Mouse (Mus musculus): ENCODE results near the gene Fam129a. TPM values are rescaled to one million over a fixed set of nuclear protein-coding genes. Genes with fewer than 3 reads are reported as not detected.

Fam129a gene
- polyA plus RNA-seq, 1 experiment from 2014 or later: 1.4 TPM

DNA sequence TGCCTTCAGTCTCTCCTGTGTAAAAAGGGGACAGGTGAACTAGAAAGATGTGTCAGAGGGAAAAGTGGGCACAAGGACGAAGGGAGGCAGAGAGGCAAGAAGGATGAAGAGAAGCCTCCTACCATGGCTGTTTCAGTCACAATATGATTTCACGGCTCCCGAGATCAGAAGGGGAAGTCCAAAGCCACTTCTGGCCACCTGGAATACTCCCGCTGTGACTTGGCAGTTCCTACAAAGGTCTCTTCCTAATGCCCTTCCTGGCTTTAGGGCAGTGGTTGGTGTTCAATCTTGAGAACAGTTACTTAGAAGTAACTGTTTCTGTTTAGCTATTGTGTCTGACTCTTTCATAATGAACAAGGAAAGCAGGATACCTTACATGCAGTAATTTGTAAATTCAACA lies 14.7 kb downstream of the Fam129a start:
- H3K9ac ChIP-seq (replicated peaks; ENCODE audit: low read length): no peak overlapping the region
- H3K4me1 ChIP-seq (ENCODE audit: control insufficient read depth, insufficient read depth, low read length): no peaks in the 10 kb centered on the region
- no peaks in the 10 kb centered on the region for H3K27me3 ChIP-seq (ENCODE audit: control insufficient read depth, insufficient read depth, low read length)
- ATAC-seq (replicated peaks; ENCODE audit: insufficient number of reproducible peaks, low FRiP score, low TSS enrichment, low read depth): no peak
- no peak overlapping the region for H3K27ac ChIP-seq (replicated peaks; ENCODE audit: low read depth, low read length)
- no peak overlapping the region for H3K4me2 ChIP-seq (ENCODE audit: low read depth, low read length)
- no peaks in the 10 kb centered on the region for H3K9me3 ChIP-seq (replicated peaks; ENCODE audit: control insufficient read depth, low read length)
- WGBS: 79% methylated on average over 4 of the region's 4 CpGs
- no peaks in the 10 kb centered on the region for H3K36me3 ChIP-seq (replicated peaks; ENCODE audit: control insufficient read depth, insufficient read depth, low read depth, low read length)
- no peak for DNase-seq (ENCODE audit: low spot score)
- no peak overlapping the region for H3K4me3 ChIP-seq (ENCODE audit: low read depth, low read length)

DNA sequence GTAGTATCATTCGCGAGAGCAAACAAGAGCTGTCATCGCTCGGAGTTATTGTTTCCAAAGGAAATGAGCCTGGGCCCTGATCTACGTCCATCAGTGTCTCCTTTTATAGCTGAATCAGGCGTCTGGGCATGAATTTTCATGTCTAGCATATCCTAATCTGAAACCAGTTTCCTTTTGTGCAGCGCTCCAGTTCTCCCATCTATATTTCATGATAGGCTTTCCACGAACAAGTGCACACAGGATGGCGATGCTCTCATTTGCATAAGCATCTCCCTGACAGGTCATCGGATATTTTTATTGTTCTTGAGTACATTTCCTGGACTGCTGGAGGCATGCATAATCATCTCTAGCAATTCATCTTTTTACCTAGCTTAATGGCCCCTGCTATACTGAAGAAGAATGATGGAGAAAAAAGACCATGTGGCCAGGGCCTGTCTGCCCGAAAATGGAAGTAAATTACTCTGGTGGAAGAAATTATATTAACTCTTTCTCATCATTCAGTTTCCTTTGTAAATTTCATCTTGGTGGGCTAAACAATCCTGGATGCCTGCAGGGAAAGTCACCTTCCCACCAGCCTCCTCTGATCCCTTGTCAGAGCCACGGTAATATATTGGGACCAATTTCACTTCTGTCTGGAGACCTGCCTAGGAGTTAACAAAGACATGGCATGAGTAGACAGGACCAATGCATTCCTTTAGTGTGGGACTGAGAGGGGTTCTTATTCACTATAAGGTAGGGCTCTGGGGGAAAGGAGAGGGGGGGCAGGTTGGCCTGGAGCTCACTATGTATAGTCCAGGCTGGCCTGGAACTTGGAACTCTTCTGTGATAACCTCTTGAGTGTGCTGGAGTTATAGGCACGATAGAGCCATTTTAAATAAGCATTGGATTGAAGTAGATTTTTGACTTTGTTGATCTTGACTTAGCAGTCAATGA lies 21.4 kb downstream of the Fam129a start:
- H3K4me2 ChIP-seq (ENCODE audit: low read depth, low read length): no peak overlapping the region
- 84% methylated on average over 13 of the region's 13 CpGs for WGBS
- H3K9ac ChIP-seq (replicated peaks; ENCODE audit: low read length): no peak overlapping the region
- no peak overlapping the region for H3K27ac ChIP-seq (replicated peaks; ENCODE audit: low read depth, low read length)
- H3K36me3 ChIP-seq (replicated peaks; ENCODE audit: control insufficient read depth, insufficient read depth, low read depth, low read length): no peaks in the 10 kb centered on the region
- DNase-seq (ENCODE audit: low spot score) (no peak), ATAC-seq (replicated peaks; ENCODE audit: insufficient number of reproducible peaks, low FRiP score, low TSS enrichment, low read depth) (no peak)
- no peaks in the 10 kb centered on the region for H3K4me1 ChIP-seq (ENCODE audit: control insufficient read depth, insufficient read depth, low read length)
- H3K4me3 ChIP-seq (ENCODE audit: low read depth, low read length): no peak overlapping the region
- no peaks in the 10 kb centered on the region for H3K27me3 ChIP-seq (ENCODE audit: control insufficient read depth, insufficient read depth, low read length)
- H3K9me3 ChIP-seq (replicated peaks; ENCODE audit: control insufficient read depth, low read length): no peaks in the 10 kb centered on the region

DNA sequence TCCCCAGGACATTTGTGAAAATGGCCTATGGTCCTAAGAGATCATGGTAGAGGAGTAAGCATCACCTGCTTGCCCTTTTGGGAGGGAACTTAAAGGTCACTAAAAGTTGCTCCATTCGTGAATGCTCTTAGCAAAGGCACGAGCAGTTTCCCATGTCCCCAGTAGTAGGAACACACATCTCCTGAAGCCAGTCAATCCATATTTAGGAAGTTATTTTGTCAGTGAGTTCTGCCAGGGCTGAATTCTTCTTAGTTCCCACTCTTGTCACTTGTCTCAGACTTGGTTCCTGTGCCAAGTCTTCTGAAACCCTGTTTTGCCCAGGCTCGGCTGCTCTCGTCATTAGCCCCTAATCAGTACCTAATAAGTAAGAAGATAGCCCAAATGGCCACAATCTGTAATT lies 23.9 kb downstream of the Fam129a start:
- H3K36me3 ChIP-seq (replicated peaks; ENCODE audit: control insufficient read depth, insufficient read depth, low read depth, low read length): no peaks in the 10 kb centered on the region
- 80% methylated on average over 4 of the region's 4 CpGs for WGBS
- no peaks in the 10 kb centered on the region for H3K4me1 ChIP-seq (ENCODE audit: control insufficient read depth, insufficient read depth, low read length)
- no peak overlapping the region for H3K4me2 ChIP-seq (ENCODE audit: low read depth, low read length)
- H3K9me3 ChIP-seq (replicated peaks; ENCODE audit: control insufficient read depth, low read length): no peaks in the 10 kb centered on the region
- H3K27me3 ChIP-seq (ENCODE audit: control insufficient read depth, insufficient read depth, low read length): no peaks in the 10 kb centered on the region
- no peak overlapping the region for H3K9ac ChIP-seq (replicated peaks; ENCODE audit: low read length)
- H3K27ac ChIP-seq (replicated peaks; ENCODE audit: low read depth, low read length): no peak overlapping the region
- DNase-seq (ENCODE audit: low spot score): no peak
- H3K4me3 ChIP-seq (ENCODE audit: low read depth, low read length): no peak overlapping the region
- no peak for ATAC-seq (replicated peaks; ENCODE audit: insufficient number of reproducible peaks, low FRiP score, low TSS enrichment, low read depth)

DNA sequence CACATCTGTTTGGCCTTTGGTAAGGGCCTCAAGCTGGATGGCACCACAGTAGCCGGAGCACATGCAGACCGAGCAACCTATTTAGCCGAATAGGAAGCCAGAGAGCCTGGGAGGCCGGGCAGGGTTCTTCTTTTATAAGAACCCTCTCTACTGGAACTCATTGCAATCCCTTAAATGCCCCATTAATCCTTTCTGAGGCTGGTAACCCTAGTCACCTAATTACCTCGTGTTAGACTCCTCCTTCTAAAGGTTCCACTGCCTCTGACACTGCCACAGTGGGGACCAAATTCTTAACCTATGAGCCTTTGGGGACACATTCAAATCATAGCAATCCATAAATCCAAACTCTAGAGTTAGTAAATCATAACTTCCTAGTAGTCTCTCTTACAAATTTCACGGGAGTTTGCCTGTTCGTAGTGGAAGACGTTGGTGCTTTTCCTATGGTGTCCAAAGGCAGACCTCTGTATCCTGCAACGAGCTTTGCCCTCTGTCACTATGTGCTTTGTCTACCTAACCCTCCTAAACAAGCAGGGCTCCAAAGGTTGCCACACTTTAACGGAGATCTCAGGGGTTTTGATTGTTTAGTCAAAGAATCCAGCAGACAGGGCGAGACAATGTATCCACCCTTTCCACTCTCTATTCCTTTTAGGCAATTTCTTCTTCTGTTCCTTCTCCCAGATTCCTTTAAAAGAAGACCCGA lies 24.8 kb downstream of the Fam129a start:
- DNase-seq (ENCODE audit: low spot score) (no peak), ATAC-seq (replicated peaks; ENCODE audit: insufficient number of reproducible peaks, low FRiP score, low TSS enrichment, low read depth) (no peak)
- 59% methylated on average over 12 of the region's 12 CpGs for WGBS
- no peak overlapping the region for H3K9ac ChIP-seq (replicated peaks; ENCODE audit: low read length)
- no peaks in the 10 kb centered on the region for H3K27me3 ChIP-seq (ENCODE audit: control insufficient read depth, insufficient read depth, low read length)
- no peak overlapping the region for H3K4me3 ChIP-seq (ENCODE audit: low read depth, low read length)
- H3K27ac ChIP-seq (replicated peaks; ENCODE audit: low read depth, low read length): no peak overlapping the region
- H3K36me3 ChIP-seq (replicated peaks; ENCODE audit: control insufficient read depth, insufficient read depth, low read depth, low read length): no peaks in the 10 kb centered on the region
- H3K4me1 ChIP-seq (ENCODE audit: control insufficient read depth, insufficient read depth, low read length): no peaks in the 10 kb centered on the region
- H3K9me3 ChIP-seq (replicated peaks; ENCODE audit: control insufficient read depth, low read length): no peaks in the 10 kb centered on the region
- no peak overlapping the region for H3K4me2 ChIP-seq (ENCODE audit: low read depth, low read length)

DNA sequence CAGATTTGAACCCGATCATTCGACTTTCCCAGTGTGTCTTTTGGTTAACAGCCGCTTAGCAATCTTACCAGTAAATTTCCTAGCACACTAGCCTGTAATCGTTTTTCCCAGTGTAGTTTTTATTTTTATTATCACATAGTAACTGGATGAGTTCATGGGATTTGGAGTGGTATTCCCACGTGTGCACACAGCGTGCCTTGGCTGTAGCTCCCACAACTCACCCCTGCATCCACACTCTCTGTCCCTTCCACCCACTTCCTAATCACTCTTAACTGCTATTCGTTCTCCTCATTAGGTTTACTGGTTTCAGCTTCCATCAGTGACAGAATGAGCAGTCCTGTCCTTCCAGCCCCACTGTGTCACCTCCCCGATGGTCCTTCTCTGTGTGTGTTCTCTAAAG lies 25.6 kb downstream of the Fam129a start:
- WGBS: 65% methylated on average over 8 of the region's 8 CpGs
- DNase-seq (ENCODE audit: low spot score) (no peak), ATAC-seq (replicated peaks; ENCODE audit: insufficient number of reproducible peaks, low FRiP score, low TSS enrichment, low read depth) (no peak)
- Histone ChIP-seq H3K27ac (replicated peaks; ENCODE audit: low read depth, low read length) (no peak overlapping the region), H3K36me3 (replicated peaks; ENCODE audit: control insufficient read depth, insufficient read depth, low read depth, low read length) (no peaks in the 10 kb centered on the region), H3K9ac (replicated peaks; ENCODE audit: low read length) (no peak overlapping the region), H3K27me3 (ENCODE audit: control insufficient read depth, insufficient read depth, low read length) (no peaks in the 10 kb centered on the region), H3K9me3 (replicated peaks; ENCODE audit: control insufficient read depth, low read length) (no peaks in the 10 kb centered on the region), H3K4me1 (ENCODE audit: control insufficient read depth, insufficient read depth, low read length) (no peaks in the 10 kb centered on the region), H3K4me3 (ENCODE audit: low read depth, low read length) (no peak overlapping the region), H3K4me2 (ENCODE audit: low read depth, low read length) (no peak overlapping the region)

DNA sequence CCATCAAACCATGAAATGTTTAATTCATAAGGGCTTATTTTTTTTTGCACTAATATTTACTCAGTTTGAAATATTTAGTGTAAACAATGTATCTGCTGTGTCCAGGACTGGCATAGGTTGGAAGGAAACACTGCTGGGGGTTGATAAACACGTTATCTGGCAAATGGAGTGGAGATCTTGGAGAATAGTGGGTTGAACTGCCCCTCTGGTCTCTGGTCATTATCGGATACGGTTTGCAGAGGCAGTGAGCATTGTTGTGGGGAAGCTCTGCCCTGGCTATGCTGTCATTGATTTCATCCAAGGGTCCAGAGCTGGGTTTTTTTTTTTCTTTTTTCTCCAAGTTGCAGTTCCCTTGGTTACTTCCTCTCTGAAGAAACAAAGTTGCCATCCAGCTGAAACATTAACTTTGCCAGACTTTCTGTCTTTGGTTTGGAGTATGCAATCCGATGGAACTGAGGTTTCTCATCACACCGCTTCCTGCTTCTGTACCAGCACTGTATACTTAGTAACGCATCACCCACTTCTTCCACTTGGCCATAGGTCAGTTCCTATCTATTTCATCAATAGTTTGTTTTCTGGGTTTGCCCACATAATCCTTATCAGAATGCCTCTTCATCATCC lies 26.8 kb downstream of the Fam129a start:
- ATAC-seq (replicated peaks; ENCODE audit: insufficient number of reproducible peaks, low FRiP score, low TSS enrichment, low read depth) (no peak), DNase-seq (ENCODE audit: low spot score) (no peak)
- Histone ChIP-seq H3K9ac (replicated peaks; ENCODE audit: low read length) (no peak overlapping the region), H3K4me1 (ENCODE audit: control insufficient read depth, insufficient read depth, low read length) (no peaks in the 10 kb centered on the region), H3K9me3 (replicated peaks; ENCODE audit: control insufficient read depth, low read length) (no peaks in the 10 kb centered on the region), H3K27ac (replicated peaks; ENCODE audit: low read depth, low read length) (no peak overlapping the region), H3K27me3 (ENCODE audit: control insufficient read depth, insufficient read depth, low read length) (no peaks in the 10 kb centered on the region), H3K36me3 (replicated peaks; ENCODE audit: control insufficient read depth, insufficient read depth, low read depth, low read length) (no peaks in the 10 kb centered on the region), H3K4me2 (ENCODE audit: low read depth, low read length) (no peak overlapping the region), H3K4me3 (ENCODE audit: low read depth, low read length) (no peak overlapping the region)
- WGBS: 81% methylated on average over 6 of the region's 6 CpGs

DNA sequence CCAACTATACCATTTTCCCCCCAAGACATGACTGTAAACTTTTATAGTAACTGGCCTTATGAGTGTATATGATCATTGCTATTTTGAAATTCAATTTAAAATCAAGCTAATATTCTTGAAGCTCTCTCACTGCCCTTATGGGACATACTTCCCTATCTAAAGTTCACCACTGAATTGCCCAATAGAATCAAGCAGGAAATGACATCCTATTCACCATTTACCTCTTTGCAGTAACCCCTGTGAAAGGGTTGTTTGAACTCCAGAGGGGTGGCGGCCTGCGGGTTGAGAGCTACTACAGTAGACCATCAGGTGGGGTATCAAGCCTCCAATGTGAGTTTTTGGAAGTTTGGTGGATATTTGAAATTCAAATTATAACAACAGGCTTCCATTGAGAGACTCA lies 27.9 kb downstream of the Fam129a start:
- Histone ChIP-seq H3K27me3 (ENCODE audit: control insufficient read depth, insufficient read depth, low read length) (no peaks in the 10 kb centered on the region), H3K9me3 (replicated peaks; ENCODE audit: control insufficient read depth, low read length) (no peaks in the 10 kb centered on the region), H3K36me3 (replicated peaks; ENCODE audit: control insufficient read depth, insufficient read depth, low read depth, low read length) (no peaks in the 10 kb centered on the region), H3K9ac (replicated peaks; ENCODE audit: low read length) (no peak overlapping the region), H3K4me3 (ENCODE audit: low read depth, low read length) (no peak overlapping the region), H3K4me1 (ENCODE audit: control insufficient read depth, insufficient read depth, low read length) (no peaks in the 10 kb centered on the region), H3K4me2 (ENCODE audit: low read depth, low read length) (no peak overlapping the region), H3K27ac (replicated peaks; ENCODE audit: low read depth, low read length) (no peak overlapping the region)
- ATAC-seq (replicated peaks; ENCODE audit: insufficient number of reproducible peaks, low FRiP score, low TSS enrichment, low read depth): no peak
- no peak for DNase-seq (ENCODE audit: low spot score)
- WGBS: 90% methylated on average over 2 of the region's 2 CpGs

DNA sequence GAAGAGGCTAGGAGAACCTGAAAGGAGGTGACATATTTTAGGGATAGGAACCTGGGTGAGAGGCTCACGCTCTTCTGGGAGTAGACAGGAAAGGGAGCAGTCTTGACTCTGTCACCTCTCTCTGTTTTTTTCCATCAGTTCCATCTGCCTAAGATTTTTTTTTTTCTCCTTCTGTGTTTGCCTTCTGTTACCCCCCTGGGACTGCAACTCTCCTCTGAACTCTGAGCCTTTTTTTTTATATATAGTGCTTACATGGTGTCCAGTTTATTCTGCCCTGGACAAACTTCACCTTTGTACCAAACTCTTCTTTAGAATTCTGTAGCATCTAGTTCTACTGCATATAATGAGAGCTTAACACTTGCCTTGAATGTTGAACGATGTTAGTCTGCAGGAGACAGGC lies 33.3 kb downstream of the Fam129a start:
- Histone ChIP-seq H3K9ac (replicated peaks; ENCODE audit: low read length) (no peak overlapping the region), H3K4me2 (ENCODE audit: low read depth, low read length) (no peak overlapping the region), H3K9me3 (replicated peaks; ENCODE audit: control insufficient read depth, low read length) (no peaks in the 10 kb centered on the region), H3K27me3 (ENCODE audit: control insufficient read depth, insufficient read depth, low read length) (no peaks in the 10 kb centered on the region), H3K27ac (replicated peaks; ENCODE audit: low read depth, low read length) (no peak overlapping the region), H3K36me3 (replicated peaks; ENCODE audit: control insufficient read depth, insufficient read depth, low read depth, low read length) (no peaks in the 10 kb centered on the region), H3K4me3 (ENCODE audit: low read depth, low read length) (no peak overlapping the region), H3K4me1 (ENCODE audit: control insufficient read depth, insufficient read depth, low read length) (no peaks in the 10 kb centered on the region)
- DNase-seq (ENCODE audit: low spot score): no peak
- WGBS: 82% methylated on average over 2 of the region's 2 CpGs
- no peak for ATAC-seq (replicated peaks; ENCODE audit: insufficient number of reproducible peaks, low FRiP score, low TSS enrichment, low read depth)

Data from embryonic facial prominence, embryonic 11.5 days (tissue).